Mouse (Mus musculus): Measurements from ENCODE around the gene Mrm3. TPM values are rescaled to one million over a fixed set of nuclear protein-coding genes. Genes with fewer than 3 reads are reported as not detected.

Gene Mrm3
- polyA plus RNA-seq, 1 experiment from 2014 or later, result 20.4 TPM

DNA sequence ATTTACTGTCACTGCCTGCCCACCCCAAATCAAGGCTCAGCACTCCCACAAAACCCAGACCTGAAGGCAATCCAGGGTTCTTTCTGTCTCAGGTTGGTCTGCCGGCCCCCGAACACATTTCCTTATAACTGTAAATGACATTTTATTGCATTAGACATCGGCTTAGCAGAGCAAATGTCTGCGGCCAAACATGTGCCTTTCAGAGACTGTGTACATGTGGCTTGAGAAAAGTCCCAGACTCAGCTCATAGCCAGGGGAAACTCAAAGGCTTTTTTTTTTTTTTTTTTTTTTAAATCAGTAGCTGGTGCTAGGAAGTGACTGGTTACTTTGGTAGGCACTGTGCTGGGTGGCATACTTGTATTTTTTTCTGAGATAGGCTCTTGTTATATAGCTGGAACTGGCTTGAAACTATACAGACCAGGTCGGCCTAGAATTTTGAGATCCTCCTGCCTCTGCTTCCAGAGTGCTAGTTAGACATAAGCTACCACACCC lies 27.4 kb upstream of the Mrm3 start:
- H3K9me3 ChIP-seq (replicated peaks), result no peaks in the 10 kb centered on the region
- H3K27ac ChIP-seq (ENCODE audit: poor library complexity, severe bottlenecking), result 0 out of 2 replicates have a peak overlapping the region, but pooled peaks have one; percentile 85
- H3K4me2 ChIP-seq, result peak overlapping the region; percentile 81
- no peaks in the 10 kb centered on the region for H3K27me3 ChIP-seq (replicated peaks)
- peaks cover 5% of the 10 kb centered on the region; the same call in 1 of the 2 replicates for H3K4me1 ChIP-seq (replicated peaks)
- ATAC-seq (ENCODE audit: insufficient number of reproducible peaks, low FRiP score), result no peak
- H3K36me3 ChIP-seq, result peaks cover 42% of the 10 kb centered on the region
- peak overlapping the region; percentile 95; the same call in 1 of the 2 replicates for H3K9ac ChIP-seq
- H3K4me3 ChIP-seq, result peak overlapping the region; percentile 89
- 92% methylated on average over 5 of the region's 5 CpGs for WGBS

- Histone ChIP-seq H3K36me3 (peaks cover 42% of the 10 kb centered on the region), H3K27me3 (replicated peaks) (no peaks in the 10 kb centered on the region), H3K9ac (peak overlapping the region; percentile 95), H3K4me2 (peak overlapping the region; percentile 81), H3K4me1 (replicated peaks) (peaks cover 5% of the 10 kb centered on the region; the same call in 1 of the 2 replicates), H3K9me3 (replicated peaks) (no peaks in the 10 kb centered on the region), H3K27ac (ENCODE audit: poor library complexity, severe bottlenecking) (peak overlapping the region; percentile 85), H3K4me3 (peak overlapping the region; percentile 89)
- 4% methylated on average over 33 of the region's 33 CpGs for WGBS
- ATAC-seq (ENCODE audit: insufficient number of reproducible peaks, low FRiP score), result peak; percentile 67
Observed at GRCm38 (mm10) chr11:76216681-76217389, 26.7 kb upstream of the Mrm3 start.

GRCm38 (mm10) chr11:76217390-76217800 lies 26.1 kb upstream of the Mrm3 start, which contains the start of the genes Dbil5 and Gemin4:
TSS of gene Dbil5 (plus strand) at chr11:76217608.
TSS of gene Gemin4 (minus strand) at chr11:76217664.
- Histone ChIP-seq H3K36me3 (peaks cover 41% of the 10 kb centered on the region), H3K27ac (ENCODE audit: poor library complexity, severe bottlenecking) (peak within 1 kb of the TSS; percentile 85), H3K4me2 (peak within 1 kb of the TSS; percentile 81), H3K9me3 (replicated peaks) (no peaks in the 10 kb centered on the region), H3K27me3 (replicated peaks) (no peaks in the 10 kb centered on the region), H3K9ac (peak within 1 kb of the TSS; percentile 95), H3K4me3 (peak within 1 kb of the TSS; percentile 89), H3K4me1 (replicated peaks) (peaks cover 7% of the 10 kb centered on the region; the same call in 1 of the 2 replicates)
- 0% methylated on average over 35 of the region's 35 CpGs for WGBS
- ATAC-seq (ENCODE audit: insufficient number of reproducible peaks, low FRiP score), result peak; percentile 97

DNA sequence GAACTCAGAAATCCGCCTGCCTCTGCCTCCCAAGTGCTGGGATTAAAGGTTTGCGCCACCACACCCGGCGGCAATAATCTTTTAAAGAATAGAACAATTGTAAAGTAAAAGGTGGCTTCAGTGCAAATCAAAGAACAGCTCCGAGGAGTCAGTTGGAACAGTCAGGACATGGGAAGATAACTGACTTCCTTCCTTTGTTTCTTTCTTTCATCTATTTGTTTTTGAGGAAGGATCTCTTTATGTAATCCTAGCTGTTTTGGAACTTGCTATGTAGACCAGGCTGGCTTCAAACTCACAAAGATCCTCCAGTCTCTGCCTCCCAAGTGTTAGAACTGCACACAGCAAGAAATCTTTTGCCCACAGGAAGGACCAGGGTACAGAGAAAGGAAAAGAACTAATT lies 18.9 kb upstream of the Mrm3 start:
- peaks cover 54% of the 10 kb centered on the region for H3K36me3 ChIP-seq
- H3K4me2 ChIP-seq, result no peak overlapping the region
- WGBS, result 82% methylated on average over 5 of the region's 5 CpGs
- H3K9ac ChIP-seq, result no peak overlapping the region
- H3K27me3 ChIP-seq (replicated peaks), result no peaks in the 10 kb centered on the region
- H3K9me3 ChIP-seq (replicated peaks), result no peaks in the 10 kb centered on the region
- H3K4me3 ChIP-seq, result no peak overlapping the region
- ATAC-seq (ENCODE audit: insufficient number of reproducible peaks, low FRiP score), result no peak
- H3K4me1 ChIP-seq (replicated peaks), result 0 out of 2 replicates have a peak, but pooled peaks cover 2% of the 10 kb centered on the region
- H3K27ac ChIP-seq (ENCODE audit: poor library complexity, severe bottlenecking), result no peak overlapping the region

DNA sequence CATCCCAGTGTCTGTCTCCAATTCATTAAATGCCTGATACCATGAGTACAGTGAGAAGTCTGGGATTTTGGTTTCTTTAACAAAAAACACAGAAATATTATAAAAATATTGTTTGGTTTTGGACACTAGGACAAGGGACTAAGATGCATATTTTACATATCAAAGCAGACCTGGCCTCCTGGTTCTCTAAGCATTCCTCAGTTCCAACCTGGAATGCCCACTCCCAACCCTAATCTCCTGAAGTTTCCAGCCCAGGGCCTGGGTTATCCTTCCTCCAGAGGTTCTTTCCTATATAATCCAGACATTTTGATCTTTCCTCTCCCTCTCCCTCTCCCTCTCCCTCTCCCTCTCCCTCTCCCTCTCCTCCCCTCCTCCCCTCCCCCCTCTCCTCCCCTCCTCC lies 18.5 kb upstream of the Mrm3 start:
- H3K4me2 ChIP-seq, result no peak overlapping the region
- no peak overlapping the region for H3K9ac ChIP-seq
- no peak overlapping the region for H3K4me3 ChIP-seq
- H3K36me3 ChIP-seq, result peaks cover 51% of the 10 kb centered on the region
- H3K4me1 ChIP-seq (replicated peaks), result 0 out of 2 replicates have a peak, but pooled peaks cover 2% of the 10 kb centered on the region
- ATAC-seq (ENCODE audit: insufficient number of reproducible peaks, low FRiP score), result no peak
- H3K27ac ChIP-seq (ENCODE audit: poor library complexity, severe bottlenecking), result no peak overlapping the region
- H3K9me3 ChIP-seq (replicated peaks), result no peaks in the 10 kb centered on the region
- no peaks in the 10 kb centered on the region for H3K27me3 ChIP-seq (replicated peaks)

GRCm38 (mm10) chr11:76236136-76236535 lies 7.4 kb upstream of the Mrm3 start:
- WGBS, result 88% methylated on average over 3 of the region's 3 CpGs
- Histone ChIP-seq H3K9ac (no peak overlapping the region), H3K4me1 (replicated peaks) (no peaks in the 10 kb centered on the region), H3K27me3 (replicated peaks) (no peaks in the 10 kb centered on the region), H3K36me3 (peaks cover 79% of the 10 kb centered on the region), H3K4me3 (no peak overlapping the region), H3K4me2 (no peak overlapping the region), H3K9me3 (replicated peaks) (no peaks in the 10 kb centered on the region), H3K27ac (ENCODE audit: poor library complexity, severe bottlenecking) (no peak overlapping the region)
- no peak for ATAC-seq (ENCODE audit: insufficient number of reproducible peaks, low FRiP score)

DNA sequence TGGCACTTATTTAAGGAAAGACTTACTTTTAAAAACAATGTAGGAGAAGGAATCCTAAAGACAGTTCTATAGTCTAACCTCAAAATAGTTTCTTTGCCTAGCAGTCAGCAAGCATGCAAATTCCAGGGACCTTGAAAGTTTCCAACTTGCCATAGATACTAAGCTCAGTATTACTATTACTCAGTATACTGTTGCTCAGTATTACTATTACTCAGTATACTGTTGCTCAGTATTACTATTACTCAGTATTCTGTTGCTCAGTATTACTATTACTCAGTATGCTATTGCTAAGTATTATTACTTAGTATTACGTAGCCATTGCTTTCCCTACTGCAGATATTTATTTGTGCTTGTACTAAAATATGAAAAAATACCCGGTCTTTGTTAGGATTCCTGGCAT lies 3.8 kb upstream of the Mrm3 start:
- no peaks in the 10 kb centered on the region for H3K9me3 ChIP-seq (replicated peaks)
- peaks cover 53% of the 10 kb centered on the region for H3K36me3 ChIP-seq
- no peak overlapping the region for H3K9ac ChIP-seq
- no peak for ATAC-seq (ENCODE audit: insufficient number of reproducible peaks, low FRiP score)
- peaks cover 12% of the 10 kb centered on the region for H3K4me1 ChIP-seq (replicated peaks)
- H3K27ac ChIP-seq (ENCODE audit: poor library complexity, severe bottlenecking), result no peak overlapping the region
- WGBS, result 92% methylated on average over 2 of the region's 2 CpGs
- H3K27me3 ChIP-seq (replicated peaks), result no peaks in the 10 kb centered on the region
- no peak overlapping the region for H3K4me2 ChIP-seq
- no peak overlapping the region for H3K4me3 ChIP-seq

DNA sequence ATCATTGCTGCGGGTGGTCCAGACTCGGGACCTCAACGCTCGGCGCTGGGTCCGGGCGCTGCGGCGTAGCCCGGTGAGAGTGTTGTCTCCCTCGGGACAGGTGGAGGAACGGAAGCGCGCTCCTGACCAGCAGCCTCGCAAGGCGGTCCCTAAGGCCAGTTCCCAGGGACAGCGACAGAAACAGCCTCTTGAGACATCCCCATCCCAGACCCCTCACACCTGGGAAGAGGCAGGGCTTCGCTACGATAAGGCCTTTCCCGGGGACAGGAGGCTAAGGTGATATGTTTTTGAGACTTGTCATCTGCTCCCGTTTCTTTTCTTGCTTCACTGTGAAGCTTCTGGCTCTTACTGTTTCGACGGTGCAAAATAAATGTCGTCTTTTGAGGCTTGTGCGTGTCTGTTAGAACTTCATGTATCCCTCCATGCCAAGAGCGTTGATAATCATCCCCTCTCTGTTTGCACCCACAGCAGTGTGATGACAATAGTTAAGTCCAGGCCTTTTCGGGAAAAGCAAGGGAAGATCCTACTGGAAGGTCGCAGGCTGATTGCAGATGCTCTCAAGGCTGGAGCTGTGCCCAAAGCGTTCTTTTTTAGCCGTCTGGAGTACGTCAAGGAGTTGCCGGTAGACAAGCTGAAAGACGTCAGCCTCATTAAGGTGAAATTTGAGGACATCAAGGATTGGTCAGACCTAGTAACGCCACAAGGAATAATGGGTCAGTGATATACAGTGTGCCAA lies 464 bp downstream of the Mrm3 start:
- peak; percentile 54; the same call in 1 of the 2 replicates for ATAC-seq (ENCODE audit: insufficient number of reproducible peaks, low FRiP score)
- no peaks in the 10 kb centered on the region for H3K9me3 ChIP-seq (replicated peaks)
- peaks cover 17% of the 10 kb centered on the region for H3K4me1 ChIP-seq (replicated peaks)
- peak overlapping the region; percentile 90 for H3K9ac ChIP-seq
- H3K4me2 ChIP-seq, result peak overlapping the region; percentile 95
- WGBS, result 2% methylated on average over 34 of the region's 34 CpGs
- no peaks in the 10 kb centered on the region for H3K27me3 ChIP-seq (replicated peaks)
- peaks cover 44% of the 10 kb centered on the region for H3K36me3 ChIP-seq
- peak overlapping the region; percentile 52 for H3K27ac ChIP-seq (ENCODE audit: poor library complexity, severe bottlenecking)
- peak overlapping the region; percentile 82 for H3K4me3 ChIP-seq

DNA sequence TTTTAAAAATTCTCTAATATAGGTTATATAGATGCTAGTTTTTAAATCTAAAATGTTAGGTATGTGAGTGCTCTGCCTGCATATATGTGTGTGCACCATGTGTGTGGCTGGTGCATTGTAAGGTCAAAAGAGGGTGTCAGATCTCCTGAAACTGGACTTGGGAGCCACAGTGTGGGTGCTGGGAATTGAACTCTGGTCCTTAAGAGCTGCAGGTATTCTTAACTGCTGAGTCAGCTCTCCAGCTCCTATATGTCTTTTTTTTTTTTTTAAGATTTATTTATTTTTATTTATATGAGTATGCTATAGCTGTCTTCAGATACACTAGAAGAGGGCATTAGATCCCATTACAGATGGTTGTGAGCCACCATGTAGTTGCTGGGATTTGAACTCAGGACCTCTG lies 2.9 kb downstream of the Mrm3 start:
- Histone ChIP-seq H3K9ac (no peak overlapping the region), H3K27me3 (replicated peaks) (no peaks in the 10 kb centered on the region), H3K4me1 (replicated peaks) (peaks cover 17% of the 10 kb centered on the region), H3K4me2 (no peak overlapping the region), H3K4me3 (no peak overlapping the region), H3K9me3 (replicated peaks) (no peaks in the 10 kb centered on the region), H3K27ac (ENCODE audit: poor library complexity, severe bottlenecking) (no peak overlapping the region), H3K36me3 (peaks cover 44% of the 10 kb centered on the region)
- no peak for ATAC-seq (ENCODE audit: insufficient number of reproducible peaks, low FRiP score)

DNA sequence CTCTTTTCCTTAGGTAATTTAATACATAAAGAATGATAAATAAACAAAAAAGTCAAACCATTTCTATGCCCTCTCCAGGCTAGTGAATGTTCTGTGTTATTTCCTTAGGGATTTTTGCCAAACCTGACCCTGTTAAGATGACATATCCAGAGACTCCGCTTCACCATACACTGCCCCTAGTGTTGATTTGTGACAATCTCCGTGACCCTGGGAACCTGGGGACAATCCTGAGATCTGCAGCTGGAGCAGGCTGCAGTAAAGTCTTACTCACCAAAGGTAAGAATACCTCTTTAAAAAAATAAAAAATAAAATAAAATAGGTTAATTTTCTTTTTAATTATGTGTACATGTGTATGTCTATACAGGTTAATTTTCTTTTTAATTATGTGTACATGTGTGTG lies 3.7 kb downstream of the Mrm3 start:
- 51% methylated on average over 2 of the region's 2 CpGs for WGBS
- H3K36me3 ChIP-seq, result peaks cover 48% of the 10 kb centered on the region
- no peak for ATAC-seq (ENCODE audit: insufficient number of reproducible peaks, low FRiP score)
- peaks cover 17% of the 10 kb centered on the region for H3K4me1 ChIP-seq (replicated peaks)
- no peak overlapping the region for H3K4me2 ChIP-seq
- H3K27ac ChIP-seq (ENCODE audit: poor library complexity, severe bottlenecking), result no peak overlapping the region
- H3K9ac ChIP-seq, result no peak overlapping the region
- H3K9me3 ChIP-seq (replicated peaks), result no peaks in the 10 kb centered on the region
- H3K27me3 ChIP-seq (replicated peaks), result no peaks in the 10 kb centered on the region
- H3K4me3 ChIP-seq, result no peak overlapping the region

DNA sequence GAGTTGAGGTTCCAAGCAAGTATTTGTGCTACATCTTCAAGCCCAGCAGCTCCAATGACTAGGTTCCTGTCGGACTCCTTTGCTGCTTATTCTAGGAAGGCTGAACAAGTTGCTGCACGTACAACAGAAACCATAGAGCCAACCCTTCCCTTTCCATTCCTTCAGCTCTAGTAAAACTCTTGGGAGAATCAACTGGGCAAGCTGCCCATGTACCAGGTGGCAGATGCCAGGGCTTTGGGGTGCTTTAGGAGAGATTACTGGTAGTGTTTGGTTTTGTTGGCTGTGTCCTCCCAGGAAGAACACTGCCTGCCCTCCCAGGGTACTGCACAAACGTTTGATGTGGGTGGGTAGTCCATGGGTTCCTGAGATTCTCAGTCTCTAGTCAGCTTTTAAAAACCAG lies 8.5 kb downstream of the Mrm3 start:
- Histone ChIP-seq H3K27me3 (replicated peaks) (no peaks in the 10 kb centered on the region), H3K9me3 (replicated peaks) (no peaks in the 10 kb centered on the region), H3K9ac (no peak overlapping the region; the same call in 1 of the 2 replicates), H3K4me1 (replicated peaks) (0 out of 2 replicates have a peak, but pooled peaks cover 2% of the 10 kb centered on the region), H3K27ac (ENCODE audit: poor library complexity, severe bottlenecking) (no peak overlapping the region), H3K4me3 (no peak overlapping the region), H3K4me2 (no peak overlapping the region), H3K36me3 (peaks cover 51% of the 10 kb centered on the region)
- 57% methylated on average over 3 of the region's 3 CpGs for WGBS
- ATAC-seq (ENCODE audit: insufficient number of reproducible peaks, low FRiP score), result no peak
